Mouse (Mus musculus) lung, postnatal 0 days (tissue): Measurements from ENCODE around the gene Tmem203.

Experiments
- CTCF ChIP-seq: IDR thresholded peaks from 2 replicates; pipeline ENCODE4 v1.5.1; 2016; ENCODE audit warnings: antibody characterized with exemption, mild to moderate bottlenecking
- EP300 ChIP-seq: IDR thresholded peaks from 2 replicates; pipeline ENCODE4 v1.6.1; 2016; ENCODE audit warnings: antibody characterized with exemption, mild to moderate bottlenecking, control low read depth

GRCm38 (mm10) chr2:25211121-25211670, 44.0 kb upstream of the Tmem203 start, which contains the start of gene Nelfb:
- TF ChIP-seq CTCF (no peak; the same call in 1 of the 2 replicates), EP300 (no peak)
